Mouse (Mus musculus) embryonic stem cell, embryonic (primary cell): ENCODE results near the gene Ociad1.

Experiments used
- CTCF ChIA-PET, 4 experiments: fragments of 300-600 bp in 2 of 4; fragments of 350-600 bp in 2 of 4; sonication (Branson Sonifier 250); formaldehyde crosslinking; loops; one replicate each; lab custom pipeline; 2022; ENCODE audit warnings: inconsistent platforms in 2 of 4; lab: Charles Lee
- POLR2A ChIA-PET, 4 experiments: fragments of 300-600 bp in 2 of 4; fragments of 350-600 bp in 2 of 4; sonication (Branson Sonifier 250); formaldehyde crosslinking; loops; one replicate each; lab custom pipeline; 2022; ENCODE audit warnings: antibody characterized with exemption in 4 of 4, inconsistent platforms in 1 of 4; lab: Charles Lee

Gene Ociad1

DNA sequence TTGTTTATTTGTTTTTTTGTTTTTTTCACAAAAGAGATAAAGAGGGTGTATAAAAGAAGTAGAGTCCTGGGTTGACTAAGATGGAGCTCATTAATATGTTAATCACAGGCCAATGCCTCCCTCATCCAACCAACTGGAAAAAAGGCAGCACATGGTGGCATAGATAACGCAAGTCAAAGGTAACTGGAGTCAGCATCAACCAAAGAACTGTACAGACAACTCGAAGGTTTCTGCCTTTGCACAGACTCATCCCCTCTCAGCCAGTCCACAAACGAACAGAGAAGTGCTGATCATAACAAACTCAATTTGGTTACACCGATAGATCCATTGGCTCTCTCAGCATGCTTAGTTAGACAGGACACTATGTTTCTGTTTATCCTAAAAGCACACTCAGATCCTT, 19.4 kb upstream of the Ociad1 start:
- ChIA-PET CTCF (no interaction called here), POLR2A (interaction anchor here in 2 of 4 experiments (0.6 to 0.9 kb wide), 2 partner anchors 17 to 1053 kb away, joined by 3 read pairs; partner anchors contain the start of gene Fryl (in 1 of the 2))

GRCm38 (mm10) chr5:73274941-73275340, 17.6 kb upstream of the Ociad1 start:
- CTCF ChIA-PET, result no interaction called here
- POLR2A ChIA-PET, result interaction anchor here in 2 of 4 experiments (0.6 to 0.9 kb wide), 2 partner anchors 18 to 28 kb away, joined by 3 read pairs; partner anchors contain the start of gene Fryl (in 1 of the 2)

DNA sequence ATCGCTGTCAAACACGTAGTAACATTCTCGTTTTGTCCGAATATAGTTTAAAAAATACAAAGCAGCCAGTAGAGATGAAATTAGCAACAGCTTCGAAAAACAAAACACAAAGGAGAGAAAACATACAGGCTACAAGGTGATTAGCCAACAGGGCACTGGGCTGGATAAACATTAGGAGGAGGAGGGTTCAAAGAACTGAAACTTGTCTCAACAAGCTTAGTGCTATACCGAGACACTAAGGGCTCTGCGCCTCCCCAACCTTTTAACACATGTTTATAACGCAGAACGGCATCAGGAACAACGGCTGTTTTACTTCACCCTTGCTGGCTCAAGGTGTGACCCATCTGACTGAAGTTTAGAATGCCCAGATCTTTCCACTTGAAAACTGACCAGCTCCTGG, 13.4 kb upstream of the Ociad1 start:
- CTCF ChIA-PET, result interaction anchor here in 2 of 4 experiments (0.5 to 0.6 kb wide), 2 partner anchors 102 to 104 kb away, joined by 3 to 4 read pairs; no protein-coding TSS in a partner anchor
- POLR2A ChIA-PET, result interaction anchor here in 3 of 4 experiments (0.6 to 3.6 kb wide), 10 partner anchors 10 to 1661 kb away, joined by 3 to 20 read pairs (median 4); partner anchors contain the start of gene Ociad1 (in 2 of the 3)

GRCm38 (mm10) chr5:73279732-73280566, 12.6 kb upstream of the Ociad1 start:
- POLR2A ChIA-PET, result interaction anchor here in 3 of 4 experiments (0.6 to 3.6 kb wide), 14 partner anchors 10 to 1660 kb away, joined by 3 to 20 read pairs (median 4); partner anchors contain the start of gene Ociad1 (in 2 of the 3)
- CTCF ChIA-PET, result interaction anchor here in 3 of 4 experiments (0.5 to 1.2 kb wide), 5 partner anchors 13 to 383 kb away, joined by 3 to 4 read pairs (median 3); partner anchors contain the start of gene Ociad1 (in 1 of the 3)

- ChIA-PET POLR2A (interaction anchor here in 3 of 4 experiments (0.6 to 3.6 kb wide), 8 partner anchors 9 to 124 kb away, joined by 4 to 20 read pairs (median 6); partner anchors contain the start of gene Ociad1 (in 2 of the 3)), CTCF (interaction anchor here in 2 of 4 experiments (0.6 to 1.2 kb wide), 3 partner anchors 12 to 383 kb away, joined by 3 read pairs; partner anchors contain the start of gene Ociad1 (in 1 of the 2))
These were observed 12.1 kb upstream of the Ociad1 start for GRCm38 (mm10) chr5:73280567-73280850.

- ChIA-PET CTCF (interaction anchor here in 1 of 4 experiments (0.5 kb wide), 1 partner anchor 151 kb away, joined by 3 read pairs; no protein-coding TSS in a partner anchor), POLR2A (interaction anchor here in 1 of 4 experiments (1.1 kb wide), 1 partner anchor 8 kb away, joined by 3 read pairs; the partner anchor contains the start of gene Ociad1)
These were observed 8.5 kb upstream of the Ociad1 start for GRCm38 (mm10) chr5:73284046-73284445.

DNA sequence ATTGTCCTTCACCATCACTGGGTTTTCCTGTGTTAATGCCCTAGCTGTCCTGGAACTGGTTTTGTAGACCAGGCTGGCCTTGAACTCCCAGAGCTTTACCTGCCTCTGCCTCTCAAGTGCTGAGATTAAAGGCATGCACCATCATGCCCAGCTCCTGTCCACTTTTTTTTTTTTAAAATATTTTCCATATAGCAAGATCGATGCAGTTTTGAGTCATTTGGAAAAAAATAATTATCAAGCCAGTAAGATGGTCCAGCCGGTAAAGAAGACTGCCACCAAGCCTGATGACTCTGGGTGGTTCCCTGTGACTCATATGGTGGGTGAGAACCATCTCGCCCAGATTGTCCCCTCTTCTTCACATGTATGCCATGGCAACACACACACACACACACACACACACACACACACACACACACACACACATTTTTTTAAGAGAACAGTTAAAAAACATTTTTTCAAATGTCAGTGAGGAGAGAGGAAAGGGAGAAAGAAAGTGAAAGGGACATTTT, 7.1 kb upstream of the Ociad1 start:
- CTCF ChIA-PET, result no interaction called here
- POLR2A ChIA-PET, result interaction anchor here in 1 of 4 experiments (0.7 kb wide), 1 partner anchor 81 kb away, joined by 5 read pairs; no protein-coding TSS in a partner anchor

- CTCF ChIA-PET, result no interaction called here
- POLR2A ChIA-PET, result interaction anchor here in 1 of 4 experiments (1.1 kb wide), 1 partner anchor 30 kb away, joined by 3 read pairs; the partner anchor contains the start of gene Fryl
These were observed 6.0 kb upstream of the Ociad1 start for GRCm38 (mm10) chr5:73286603-73287002.

DNA sequence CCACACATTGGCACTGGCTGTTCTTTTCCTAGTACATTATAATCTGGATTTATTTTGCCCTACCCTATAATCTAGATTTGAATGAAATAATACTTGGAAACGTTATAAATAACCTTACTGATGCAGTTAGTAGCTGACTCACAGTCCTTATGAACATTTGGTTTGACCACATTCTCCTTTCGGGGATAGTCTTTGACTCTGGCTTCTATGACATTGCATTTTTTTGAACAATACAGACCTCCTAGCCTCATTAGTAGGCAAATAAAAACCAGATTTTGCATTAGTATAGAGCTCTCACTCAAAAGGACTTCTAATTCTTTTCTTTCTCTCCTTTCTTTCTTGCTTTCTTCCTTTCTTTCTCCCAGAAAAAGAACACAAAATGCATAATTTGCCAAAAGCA, 2.7 kb upstream of the Ociad1 start:
- POLR2A ChIA-PET, result interaction anchor here in 2 of 4 experiments (0.8 to 4.1 kb wide), 8 partner anchors 9 to 118 kb away, joined by 3 to 16 read pairs (median 3); partner anchors contain the start of gene Fryl (in 1 of the 2)
- CTCF ChIA-PET, result no interaction called here

DNA sequence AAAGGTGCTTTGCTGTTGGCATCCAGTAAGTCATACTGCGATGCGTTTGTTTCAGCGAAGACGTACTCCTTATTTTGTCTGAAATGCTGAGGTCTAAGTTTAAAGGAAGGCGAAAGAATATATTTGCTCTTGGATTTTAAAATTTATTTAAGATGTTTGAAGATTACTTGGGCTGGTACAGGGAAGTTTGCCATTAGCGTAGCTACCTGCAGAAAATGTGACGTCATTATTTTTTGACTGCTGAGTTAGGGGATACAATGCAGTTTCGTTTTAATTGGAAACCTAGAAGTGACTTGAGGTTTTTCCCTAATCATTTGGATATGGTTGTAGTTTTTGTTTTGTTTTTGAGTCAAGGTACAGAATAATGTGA, 859 bp downstream of the Ociad1 start:
- ChIA-PET POLR2A (interaction anchor here in 3 of 4 experiments (0.6 to 4.1 kb wide), 38 partner anchors 9 to 734 kb away, joined by 3 to 23 read pairs (median 4); partner anchors contain the start of genes Fryl (in 3 of the 3) and Nfxl1 (in 1 of the 3)), CTCF (interaction anchor here in 2 of 4 experiments (0.6 to 1.0 kb wide), 2 partner anchors 86 to 156 kb away, joined by 3 read pairs; no protein-coding TSS in a partner anchor)

DNA sequence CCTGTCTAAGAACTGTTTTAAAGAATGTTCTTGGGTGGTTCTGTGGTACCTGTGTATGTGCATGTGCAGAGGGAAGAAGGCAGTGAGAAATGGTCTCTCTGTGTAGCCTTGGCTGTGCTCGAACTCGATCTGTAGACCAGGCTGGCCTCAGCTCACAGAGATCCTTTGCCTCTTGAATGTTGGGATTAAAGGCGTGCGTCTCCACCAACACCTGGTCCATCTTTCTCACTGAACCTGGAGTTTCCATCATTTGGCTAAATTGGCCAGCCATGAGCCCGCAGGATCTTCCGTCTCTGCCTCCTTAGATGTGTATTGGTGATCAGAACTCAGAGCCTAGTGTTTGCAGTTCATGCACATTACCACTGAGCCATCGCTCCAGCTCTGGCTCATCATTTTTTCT, 2.4 kb downstream of the Ociad1 start:
- POLR2A ChIA-PET, result interaction anchor here in 2 of 4 experiments (0.6 to 0.9 kb wide), 3 partner anchors 32 to 171 kb away, joined by 3 read pairs; no protein-coding TSS in a partner anchor

GRCm38 (mm10) chr5:73295916-73296315, 3.3 kb downstream of the Ociad1 start:
- ChIA-PET CTCF (interaction anchor here in 1 of 4 experiments (0.6 kb wide), 1 partner anchor 14 kb away, joined by 3 read pairs; no protein-coding TSS in a partner anchor), POLR2A (interaction anchor here in 1 of 4 experiments (0.9 to 1.0 kb wide), 2 partner anchors 40 to 47 kb away, joined by 3 read pairs; partner anchors contain the start of gene Fryl)

More for the DNA sequence above, 2.4 kb downstream of the Ociad1 start:
- CTCF ChIA-PET, result no interaction called here

- POLR2A ChIA-PET, result interaction anchor here (0.9 to 4.3 kb wide), 10 partner anchors 9 to 78 kb away, joined by 3 to 17 read pairs (median 3); partner anchors contain the start of genes Ociad1 (in 2 of the 4) and Fryl (in 1 of the 4)
- CTCF ChIA-PET, result interaction anchor here in 2 of 4 experiments (0.5 to 1.4 kb wide), 3 partner anchors 78 to 1679 kb away, joined by 3 to 4 read pairs (median 4); no protein-coding TSS in a partner anchor
These were observed 9.2 kb downstream of the Ociad1 start for GRCm38 (mm10) chr5:73301601-73302307.

DNA sequence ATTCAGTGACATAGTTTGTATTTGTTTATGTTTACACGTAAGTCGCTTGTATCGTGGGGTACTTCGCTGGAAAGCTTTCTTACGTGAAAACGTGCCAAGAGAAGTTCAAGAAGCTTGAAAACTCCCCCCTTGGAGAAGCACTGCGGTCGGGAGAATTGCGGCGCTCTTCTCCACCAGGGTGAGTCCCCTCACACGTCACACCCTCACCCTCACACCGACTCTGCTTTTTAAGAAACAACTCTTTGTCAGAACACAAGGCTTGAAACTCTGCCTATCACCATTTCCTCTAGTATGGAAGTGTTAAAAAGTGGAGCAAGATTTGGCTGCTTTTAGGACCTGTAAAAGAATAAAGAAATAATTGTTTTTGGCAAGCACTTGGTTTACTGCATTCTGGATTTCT, 11.9 kb downstream of the Ociad1 start:
- ChIA-PET POLR2A (interaction anchor here in 3 of 4 experiments (0.9 to 4.3 kb wide), 6 partner anchors 10 to 34 kb away, joined by 3 to 17 read pairs (median 5); partner anchors contain the start of gene Ociad1 (in 2 of the 3)), CTCF (no interaction called here)

DNA sequence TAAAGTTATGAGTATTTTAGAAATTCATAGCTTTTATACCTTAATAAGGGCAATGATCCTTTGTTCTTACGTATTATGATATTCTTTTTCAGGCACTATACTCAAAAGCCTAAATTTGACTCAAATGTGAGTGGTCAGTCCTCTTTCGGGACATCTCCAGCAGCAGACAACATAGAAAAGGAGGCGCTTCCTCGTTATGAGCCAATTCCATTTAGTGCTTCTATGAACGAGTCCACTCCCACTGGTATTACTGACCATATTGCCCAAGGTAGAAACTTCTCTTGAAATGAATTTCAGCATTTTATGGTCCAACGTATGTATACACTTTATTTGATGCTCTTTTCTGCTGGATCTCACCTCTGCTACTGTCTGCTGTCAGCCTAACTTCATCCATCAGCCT, 13.9 kb downstream of the Ociad1 start:
- ChIA-PET CTCF (no interaction called here), POLR2A (interaction anchor here in 1 of 4 experiments (1.0 kb wide), 1 partner anchor 13 kb away, joined by 3 read pairs; no protein-coding TSS in a partner anchor)

GRCm38 (mm10) chr5:73307297-73307696, 14.7 kb downstream of the Ociad1 start:
- ChIA-PET POLR2A (interaction anchor here in 1 of 4 experiments (1.1 kb wide), 1 partner anchor 105 kb away, joined by 3 read pairs; no protein-coding TSS in a partner anchor), CTCF (interaction anchor here in 1 of 4 experiments (1.0 kb wide), 1 partner anchor 251 kb away, joined by 3 read pairs; no protein-coding TSS in a partner anchor)

- POLR2A ChIA-PET, result interaction anchor here in 2 of 4 experiments (0.8 to 2.4 kb wide), 4 partner anchors 12 to 53 kb away, joined by 3 to 6 read pairs (median 4); partner anchors contain the start of genes Fryl (in 1 of the 2) and Ociad1 (in 1 of the 2)
These were observed 16.9 kb downstream of the Ociad1 start for GRCm38 (mm10) chr5:73309496-73309895.

More at GRCm38 (mm10) chr5:73309496-73309895, 16.9 kb downstream of the Ociad1 start:
- CTCF ChIA-PET, result interaction anchor here in 1 of 4 experiments (0.6 kb wide), 1 partner anchor 253 kb away, joined by 3 read pairs; no protein-coding TSS in a partner anchor
